Mouse (Mus musculus): Measurements from ENCODE around the gene Vipr2. TPM values are rescaled to one million over a fixed set of nuclear protein-coding genes. Genes with fewer than 3 reads are reported as not detected.

Gene Vipr2
- 2.5 and 3.9 TPM in 2 replicates for total RNA-seq (2014; rRNA removed)
- 0.95 and 1.2 TPM in 2 replicates for polyA plus RNA-seq (2015; fragmentation: Nextera tagmentation; extraction: Ambion mirVana)

- no peak for TF ChIP-seq CTCF (IDR thresholded peaks at IDR 0.05)
- no peaks in the 10 kb centered on the region for H3K4me1 ChIP-seq (ENCODE audit: insufficient read depth, low read length)
- H3K9ac ChIP-seq (replicated peaks; ENCODE audit: low read length, poor library complexity, severe bottlenecking) = peak within 1 kb of the TSS; percentile 73
- peak; percentile 83 for ATAC-seq (ENCODE audit: low FRiP score)
- H3K27me3 ChIP-seq (ENCODE audit: insufficient read depth, low read length) = peaks cover 3% of the 10 kb centered on the region; the same call in 1 of the 2 replicates
- peak within 1 kb of the TSS; percentile 99 for H3K4me2 ChIP-seq (ENCODE audit: low read depth, low read length, poor library complexity, severe bottlenecking)
- H3K9me3 ChIP-seq (ENCODE audit: low read length) = no peaks in the 10 kb centered on the region
- peak; percentile 16 for DNase-seq (ENCODE audit: low spot score)
- H3K36me3 ChIP-seq (ENCODE audit: insufficient read depth, low read length) = no peaks in the 10 kb centered on the region
- peak within 1 kb of the TSS; percentile 59 for H3K4me3 ChIP-seq (ENCODE audit: low read depth, low read length)
- 4% methylated on average over 32 of the region's 33 CpGs for WGBS
- H3K27ac ChIP-seq (ENCODE audit: low read depth, low read length) = no peak within 1 kb of the TSS
Measured at GRCm38 (mm10) chr12:116077074-116077854, at the start of gene Vipr2. Gene Vipr2, plus strand, starts transcription at chr12:116077726.

- Histone ChIP-seq H3K27me3 (ENCODE audit: insufficient read depth, low read length) (no peaks in the 10 kb centered on the region), H3K36me3 (ENCODE audit: insufficient read depth, low read length) (no peaks in the 10 kb centered on the region), H3K9me3 (ENCODE audit: low read length) (no peaks in the 10 kb centered on the region), H3K4me1 (ENCODE audit: insufficient read depth, low read length) (no peaks in the 10 kb centered on the region), H3K27ac (ENCODE audit: low read depth, low read length) (no peak overlapping the region), H3K4me2 (ENCODE audit: low read depth, low read length, poor library complexity, severe bottlenecking) (no peak overlapping the region), H3K9ac (replicated peaks; ENCODE audit: low read length, poor library complexity, severe bottlenecking) (no peak overlapping the region), H3K4me3 (ENCODE audit: low read depth, low read length) (no peak overlapping the region)
- no peak for ATAC-seq (ENCODE audit: low FRiP score)
- DNase-seq (ENCODE audit: low spot score) = peak; percentile 8
- WGBS = 55% methylated on average over 2 of the region's 2 CpGs
- peak; percentile 69 for TF ChIP-seq CTCF (IDR thresholded peaks at IDR 0.05)
Measured at GRCm38 (mm10) chr12:116028095-116028494, 49.4 kb upstream of the Vipr2 start.

DNA sequence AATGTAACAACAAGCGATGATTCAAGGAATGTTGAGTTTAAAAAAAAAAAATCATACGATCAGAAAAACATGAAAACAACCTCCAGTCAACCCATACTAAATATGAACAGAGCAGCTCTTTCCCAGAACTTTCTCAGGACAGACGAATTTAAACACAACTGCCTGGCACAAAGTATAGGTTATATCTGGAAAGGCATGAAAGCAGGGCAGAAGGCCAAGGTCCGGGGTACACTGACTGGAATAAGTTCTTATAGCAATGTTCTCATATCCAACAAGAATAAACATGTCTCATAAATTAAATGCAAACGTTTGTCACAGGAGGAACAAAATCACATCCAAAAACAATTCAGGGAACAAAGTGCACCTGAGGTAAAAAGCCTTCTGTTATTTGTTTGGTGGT lies 42.2 kb upstream of the Vipr2 start:
- H3K27ac ChIP-seq (ENCODE audit: low read depth, low read length) = no peak overlapping the region
- H3K4me1 ChIP-seq (ENCODE audit: insufficient read depth, low read length) = no peaks in the 10 kb centered on the region
- no peak for DNase-seq (ENCODE audit: low spot score)
- no peak overlapping the region for H3K4me2 ChIP-seq (ENCODE audit: low read depth, low read length, poor library complexity, severe bottlenecking)
- ATAC-seq (ENCODE audit: low FRiP score) = no peak
- H3K27me3 ChIP-seq (ENCODE audit: insufficient read depth, low read length) = no peaks in the 10 kb centered on the region
- H3K9me3 ChIP-seq (ENCODE audit: low read length) = no peaks in the 10 kb centered on the region
- H3K4me3 ChIP-seq (ENCODE audit: low read depth, low read length) = no peak overlapping the region
- WGBS = 75% methylated on average over 5 of the region's 5 CpGs
- no peak for TF ChIP-seq CTCF (IDR thresholded peaks at IDR 0.05)
- H3K36me3 ChIP-seq (ENCODE audit: insufficient read depth, low read length) = no peaks in the 10 kb centered on the region
- no peak overlapping the region for H3K9ac ChIP-seq (replicated peaks; ENCODE audit: low read length, poor library complexity, severe bottlenecking)

GRCm38 (mm10) chr12:116044785-116045184 lies 32.7 kb upstream of the Vipr2 start:
- no peak overlapping the region for H3K4me2 ChIP-seq (ENCODE audit: low read depth, low read length, poor library complexity, severe bottlenecking)
- ATAC-seq (ENCODE audit: low FRiP score) = no peak
- no peak overlapping the region for H3K4me3 ChIP-seq (ENCODE audit: low read depth, low read length)
- H3K9ac ChIP-seq (replicated peaks; ENCODE audit: low read length, poor library complexity, severe bottlenecking) = no peak overlapping the region
- peaks cover 4% of the 10 kb centered on the region for H3K4me1 ChIP-seq (ENCODE audit: insufficient read depth, low read length)
- no peak for TF ChIP-seq CTCF (IDR thresholded peaks at IDR 0.05)
- WGBS = 89% methylated on average over 5 of the region's 5 CpGs
- no peaks in the 10 kb centered on the region; the same call in 1 of the 2 replicates for H3K36me3 ChIP-seq (ENCODE audit: insufficient read depth, low read length)
- H3K27ac ChIP-seq (ENCODE audit: low read depth, low read length) = no peak overlapping the region
- no peaks in the 10 kb centered on the region for H3K27me3 ChIP-seq (ENCODE audit: insufficient read depth, low read length)
- no peak for DNase-seq (ENCODE audit: low spot score)
- H3K9me3 ChIP-seq (ENCODE audit: low read length) = no peaks in the 10 kb centered on the region

DNA sequence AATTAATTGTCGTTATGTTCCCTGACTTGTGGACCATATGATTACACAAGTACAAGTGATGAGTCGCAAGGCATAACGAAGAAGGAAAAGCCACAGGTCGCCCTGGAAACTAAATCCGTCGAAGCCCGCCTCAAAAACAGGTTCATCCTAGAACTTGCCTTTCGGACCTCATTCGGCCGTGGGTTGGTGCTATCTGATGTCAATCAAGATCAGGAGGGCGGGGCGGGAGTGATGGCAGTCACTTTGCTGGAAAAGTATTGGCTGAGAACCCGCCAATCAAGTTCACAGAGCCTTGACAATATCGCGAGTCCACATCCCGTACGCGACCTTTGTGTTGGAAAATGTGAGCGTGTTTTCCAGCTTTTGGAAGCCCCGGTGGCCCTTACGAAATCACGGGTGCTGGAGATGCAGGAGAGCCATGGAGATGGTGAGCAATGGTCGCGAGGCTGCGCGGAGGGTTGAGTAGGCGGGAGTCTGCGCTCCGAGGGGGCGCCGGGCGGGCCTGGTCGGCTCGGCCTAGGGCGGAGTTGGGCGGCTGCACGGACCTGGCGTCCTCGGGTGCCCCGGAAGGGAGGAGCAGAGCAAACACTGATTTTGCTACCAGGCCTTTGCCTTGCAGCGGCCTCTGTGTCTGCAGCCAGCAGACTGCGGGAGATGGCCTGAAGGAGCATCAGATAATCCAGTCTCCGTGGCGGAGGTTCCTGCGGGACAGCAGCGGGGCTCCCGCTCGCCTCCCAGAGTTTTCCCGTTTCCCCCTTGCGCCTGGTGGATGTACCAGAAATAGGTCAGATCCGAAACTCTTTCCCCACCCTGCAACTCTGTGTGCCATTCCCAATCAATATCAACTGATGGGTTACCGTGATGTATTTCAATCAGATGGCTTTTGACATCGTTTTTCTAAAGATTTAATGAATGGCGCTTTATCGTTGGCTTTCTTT lies 29.8 kb upstream of the Vipr2 start, which contains the start of gene Zfp386:
Zfp386 (plus strand) TSS at position 285 of the 938 bp plus-strand sequence.
- no peaks in the 10 kb centered on the region for H3K27me3 ChIP-seq (ENCODE audit: insufficient read depth, low read length)
- no peaks in the 10 kb centered on the region; the same call in 1 of the 2 replicates for H3K36me3 ChIP-seq (ENCODE audit: insufficient read depth, low read length)
- DNase-seq (ENCODE audit: low spot score) (peak; percentile 99), ATAC-seq (ENCODE audit: low FRiP score) (peak; percentile 100)
- peak within 1 kb of the TSS; percentile 88 for H3K9ac ChIP-seq (replicated peaks; ENCODE audit: low read length, poor library complexity, severe bottlenecking)
- peak within 1 kb of the TSS; percentile 74 for H3K4me3 ChIP-seq (ENCODE audit: low read depth, low read length)
- TF ChIP-seq CTCF (IDR thresholded peaks at IDR 0.05) = peak; percentile 16
- H3K27ac ChIP-seq (ENCODE audit: low read depth, low read length) = peak within 1 kb of the TSS; percentile 96
- H3K4me1 ChIP-seq (ENCODE audit: insufficient read depth, low read length) = peaks cover 4% of the 10 kb centered on the region
- no peaks in the 10 kb centered on the region for H3K9me3 ChIP-seq (ENCODE audit: low read length)
- under 1% methylated on average over 55 of the region's 55 CpGs for WGBS
- peak within 1 kb of the TSS; percentile 75 for H3K4me2 ChIP-seq (ENCODE audit: low read depth, low read length, poor library complexity, severe bottlenecking)
